Mouse (Mus musculus): Measurements from ENCODE around the gene Baiap2. TPM values are rescaled to one million over a fixed set of nuclear protein-coding genes. Genes with fewer than 3 reads are reported as not detected.

Baiap2 gene
- total RNA-seq, 1 experiment from 2014 or later: 20.8 TPM

DNA sequence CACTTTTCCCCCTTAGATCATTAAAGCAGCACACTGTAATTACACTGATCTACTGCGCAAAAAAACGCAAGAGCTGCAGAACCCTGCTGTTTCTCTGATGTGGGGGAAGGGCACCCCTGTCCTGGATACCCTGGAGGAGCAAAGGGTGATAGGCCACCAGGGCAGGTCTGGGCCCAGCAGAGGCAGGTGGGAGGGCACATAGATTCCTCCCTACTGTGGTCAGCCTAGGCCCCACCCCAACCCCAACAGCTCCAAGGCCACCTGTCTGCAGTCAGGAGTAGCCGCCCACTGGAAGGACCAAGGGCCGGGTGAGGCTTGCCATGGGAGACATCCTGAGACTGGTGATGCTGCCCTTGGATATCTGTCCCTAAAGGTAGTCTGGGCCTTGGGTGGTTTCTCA, 102.8 kb downstream of the Baiap2 start:
- no peak for DNase-seq

DNA sequence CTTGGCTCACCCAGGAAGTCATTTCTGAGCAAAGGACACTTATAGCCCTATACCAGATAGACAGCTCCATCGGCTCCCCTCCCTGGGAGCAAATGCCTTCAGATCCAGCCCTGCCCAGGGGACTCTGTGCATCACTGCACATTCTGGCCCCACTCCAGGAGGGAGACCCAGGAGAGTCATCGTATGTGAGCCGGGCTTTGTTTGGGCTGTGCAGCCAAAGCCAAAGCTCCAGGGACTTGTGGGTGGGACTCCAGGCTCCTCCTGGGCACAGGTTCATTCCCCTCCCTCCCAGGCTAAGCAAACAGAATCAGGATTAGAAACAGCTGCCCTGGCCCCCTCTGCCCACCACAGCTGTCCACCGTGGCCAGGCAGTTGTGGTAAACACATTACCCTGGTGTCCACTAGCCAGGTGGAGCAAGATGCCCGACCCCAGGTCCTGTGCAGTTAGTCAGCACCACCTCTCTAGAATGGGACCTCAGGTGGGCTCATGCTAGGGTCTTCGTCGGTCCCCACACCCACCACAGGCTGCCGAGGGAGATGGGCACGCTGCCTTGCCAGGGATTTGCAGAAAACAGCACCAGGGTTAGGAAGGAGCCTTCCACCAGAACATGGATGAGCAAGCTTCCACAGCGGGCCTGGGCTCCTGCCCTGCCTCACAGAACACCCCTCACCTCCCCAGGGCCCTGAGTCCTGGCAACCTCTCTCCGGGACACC, 103.4 kb downstream of the Baiap2 start:
- DNase-seq: peak; percentile 46

DNA sequence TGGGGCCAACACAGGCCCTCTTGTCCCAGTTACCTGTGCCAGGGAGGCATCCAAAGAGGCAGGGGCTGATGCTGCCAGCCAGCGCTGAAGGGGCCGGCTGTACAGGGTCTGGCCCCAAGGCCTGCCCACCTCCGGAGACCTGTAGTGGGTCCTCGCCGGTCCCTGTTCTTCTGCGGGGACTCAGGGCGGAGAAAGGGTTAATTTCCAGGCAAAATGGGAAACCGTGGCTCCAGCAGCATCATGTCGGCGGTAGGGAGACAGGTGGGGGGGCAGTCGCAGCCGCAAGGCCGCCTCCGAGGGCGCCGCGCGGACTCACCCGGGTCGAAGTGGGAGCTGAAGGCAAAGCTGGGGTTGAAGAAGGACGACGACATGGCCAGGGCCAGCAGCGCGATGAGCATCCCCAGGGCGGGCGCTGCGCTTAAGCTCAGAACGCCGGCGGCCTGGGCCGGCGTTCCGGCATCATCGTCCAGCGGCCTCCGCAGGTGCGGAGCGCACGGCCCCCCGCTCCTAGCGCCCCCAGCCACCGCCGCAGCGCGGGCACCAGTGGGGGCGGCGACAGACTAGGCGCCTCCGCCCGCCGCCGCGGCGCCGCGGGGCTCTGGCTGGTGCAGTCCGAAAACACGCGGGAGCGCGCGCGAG, 104.1 kb downstream of the Baiap2 start, which contains the start of gene Aatk:
Gene Aatk, minus strand, starts transcription at position 615 of the 639 bp plus-strand sequence.
- peak; percentile 62 for DNase-seq

DNA sequence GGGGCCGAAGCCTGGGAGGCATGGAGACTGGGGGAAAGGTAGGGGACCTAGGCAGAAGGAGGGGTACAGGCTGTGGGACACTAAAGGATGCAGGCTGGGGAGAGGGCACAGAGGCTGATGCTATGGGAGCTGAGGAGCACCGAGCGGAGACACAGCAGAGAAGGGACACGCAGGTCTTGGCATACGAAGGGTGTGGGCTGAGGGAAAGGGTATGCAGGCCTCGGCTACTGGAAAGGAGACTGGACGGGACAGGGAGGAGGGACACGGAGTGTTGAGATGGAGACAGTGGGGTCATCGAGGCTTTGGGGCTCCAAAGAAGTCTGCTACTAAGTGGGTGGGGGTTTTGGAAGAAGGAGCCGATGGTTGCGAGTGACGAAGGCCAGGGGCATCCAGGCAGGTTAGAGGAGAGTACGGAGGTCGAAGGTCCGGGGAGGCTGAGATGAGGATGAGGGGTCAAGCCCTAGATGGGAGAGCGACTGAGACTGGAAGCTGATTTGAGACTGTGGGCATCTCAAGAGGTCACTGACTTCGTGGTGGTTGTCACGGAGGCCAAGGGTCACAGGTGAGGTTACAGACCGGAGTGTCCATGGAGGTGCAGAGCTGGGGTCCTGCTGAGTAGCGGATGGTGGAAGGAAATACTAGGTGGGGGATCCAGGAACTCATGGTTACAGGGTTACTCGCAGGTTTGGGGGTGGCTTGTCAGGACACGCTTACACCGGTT, 105.1 kb downstream of the Baiap2 start:
- no peak for DNase-seq

DNA sequence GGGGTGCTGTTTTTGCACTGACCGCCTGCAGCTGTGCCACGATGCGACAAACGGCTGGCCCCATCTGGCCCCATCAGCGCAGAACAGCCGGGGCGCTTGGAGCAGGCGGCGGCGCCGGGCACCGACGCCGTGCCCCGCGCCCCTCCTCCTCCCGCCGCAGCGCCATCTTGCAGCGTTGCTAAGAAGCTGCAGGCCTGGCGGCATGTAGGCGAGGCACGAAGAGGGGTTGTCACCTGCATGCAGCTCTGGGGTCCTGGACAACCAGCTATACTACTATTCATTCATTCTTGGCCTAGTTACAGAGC, 105.6 kb downstream of the Baiap2 start:
- DNase-seq: no peak

DNA sequence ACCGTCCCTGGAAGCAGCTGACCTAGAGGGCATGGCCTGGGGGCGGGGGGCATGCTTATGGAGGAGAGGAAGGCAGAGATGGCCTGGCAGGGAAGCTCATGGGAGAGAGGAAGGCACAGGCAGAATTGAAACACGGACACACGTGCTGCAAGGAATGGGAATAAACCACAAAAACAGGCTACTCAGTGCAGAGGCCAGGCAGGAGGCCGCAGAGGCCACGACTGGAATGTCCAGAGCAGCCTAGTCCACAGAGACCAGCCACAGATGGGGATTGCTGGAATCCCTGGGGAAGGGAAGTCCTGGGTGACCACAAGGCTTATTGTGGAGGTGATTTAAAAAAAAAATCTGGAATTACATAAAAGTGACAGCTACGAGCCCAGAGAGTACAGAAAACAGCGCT, 106.5 kb downstream of the Baiap2 start:
- no peak for DNase-seq

DNA sequence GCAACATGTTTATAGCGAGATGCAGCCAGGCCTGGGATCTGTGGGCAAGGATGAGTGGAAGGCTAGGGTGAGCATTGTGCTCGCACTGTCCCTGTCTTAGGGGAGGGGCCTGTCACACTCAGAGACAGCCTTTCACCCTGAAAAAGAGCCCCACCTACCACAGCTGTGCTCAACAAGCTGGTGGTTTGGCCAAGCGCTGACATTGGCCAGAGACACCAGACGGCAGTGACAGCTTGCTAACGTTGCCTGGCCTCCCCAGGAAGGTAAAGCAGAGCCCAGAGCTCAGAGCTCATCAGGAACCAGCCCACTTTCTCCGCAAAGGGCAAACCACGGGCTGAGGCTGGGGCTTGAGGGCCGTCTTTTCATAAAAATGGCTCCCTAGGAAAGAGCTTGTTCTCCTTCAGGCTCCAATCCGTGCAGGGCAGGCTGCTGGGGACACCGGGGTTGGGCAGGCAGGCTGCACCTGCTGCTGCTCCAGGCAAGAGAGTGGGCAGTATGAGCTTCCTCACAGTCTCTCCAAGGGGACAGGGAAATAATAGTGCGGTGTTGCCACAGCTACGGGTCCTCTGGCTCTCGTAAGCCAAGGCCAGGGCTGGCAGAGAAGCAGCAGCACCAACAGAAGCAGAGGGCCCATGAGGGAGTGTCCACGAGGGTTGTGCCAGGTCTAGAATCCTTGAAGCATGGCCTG, 108.7 kb downstream of the Baiap2 start:
- DNase-seq: peak; percentile 84

DNA sequence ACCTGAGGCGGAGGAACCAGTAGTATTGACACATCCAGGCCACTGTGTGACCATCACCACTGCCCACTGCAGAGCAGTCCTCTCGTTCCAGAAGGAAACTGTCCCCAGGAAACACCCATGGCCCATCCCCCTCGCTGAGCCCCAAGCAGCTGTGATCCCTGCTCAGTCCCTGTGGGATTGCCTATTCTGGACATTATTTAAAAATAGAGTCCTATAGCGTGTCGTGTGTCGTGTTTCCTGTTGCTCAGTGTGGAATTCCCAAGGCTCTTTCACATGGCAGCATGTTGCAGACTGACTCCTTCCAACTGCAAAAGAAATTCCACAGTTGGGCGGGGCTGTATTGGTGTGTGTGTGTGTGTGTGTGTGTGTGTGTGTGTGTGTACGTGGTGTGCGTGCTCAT, 109.7 kb downstream of the Baiap2 start:
- no peak for DNase-seq

DNA sequence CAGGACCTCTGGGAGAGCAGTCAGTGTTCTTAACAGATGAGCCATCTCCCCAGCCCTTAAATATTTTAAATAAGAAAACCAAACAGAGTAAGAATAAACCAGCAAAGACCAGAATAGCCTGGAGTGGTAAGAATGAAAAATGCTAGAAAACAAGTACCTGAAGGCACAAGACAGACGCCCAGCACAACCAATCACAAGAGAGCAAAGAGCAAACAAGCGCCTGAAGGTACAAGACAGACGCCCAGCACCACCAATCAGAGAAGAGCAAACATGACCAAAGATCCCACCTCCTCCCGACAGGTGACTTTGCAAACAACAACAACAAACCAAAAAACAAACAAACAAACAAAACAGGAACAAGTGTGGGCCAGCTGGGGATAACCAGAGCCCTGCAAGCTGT, 111.3 kb downstream of the Baiap2 start:
- no peak for DNase-seq

DNA sequence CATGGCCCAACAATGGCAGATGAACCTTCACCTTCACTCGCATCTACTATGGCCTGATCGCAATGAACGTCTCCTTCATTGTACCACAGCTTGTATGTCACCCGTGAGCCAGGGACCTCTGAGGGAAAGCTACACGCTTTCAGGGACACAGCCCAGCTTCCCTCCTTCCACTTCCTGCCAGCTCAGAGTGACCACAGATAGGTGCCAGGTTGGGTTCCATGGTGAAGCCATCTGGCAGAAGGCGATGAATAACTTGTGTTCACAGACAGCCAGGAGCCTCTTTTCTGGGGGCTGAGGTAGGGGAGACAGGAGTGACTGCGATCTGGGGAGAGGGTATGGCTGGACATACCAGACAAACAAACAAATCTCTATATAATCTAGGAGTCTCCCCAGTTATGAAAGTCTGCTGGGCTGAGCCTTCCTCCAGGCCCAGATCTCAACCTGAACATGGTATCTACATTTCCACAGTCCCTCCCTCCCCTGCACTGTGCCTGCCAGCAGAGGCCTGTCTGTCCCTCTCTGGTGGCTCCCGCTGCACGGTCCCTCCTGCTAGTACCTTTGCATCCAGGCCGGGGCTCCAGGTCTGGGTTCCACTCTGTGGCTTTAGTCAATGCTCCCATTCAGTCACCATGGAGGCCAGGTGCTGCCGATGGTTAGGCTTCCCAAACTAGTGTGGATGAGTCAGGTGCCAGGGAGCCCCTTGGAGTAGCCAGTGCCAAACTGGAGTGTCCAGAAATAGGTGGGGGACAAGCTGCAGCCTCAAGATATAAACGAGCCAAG, 113.6 kb downstream of the Baiap2 start:
- DNase-seq: no peak

Small RNA genes within 50 kb of the gene (microRNA-seq; reads per million reads assigned to microRNA genes)
- gene Mir3065 (0 reads per million in 2 experiments), gene Mir338 (0 reads per million in 2 experiments)

Other genes starting within 250 kb of the Baiap2 start
- gene Chmp6, start 29.3 kb upstream of the Baiap2 start, total RNA-seq (2021): 31.0 and 37.3 TPM in 2 replicates
- gene Aatk, start 104.4 kb downstream of the Baiap2 start, total RNA-seq (2021): 13.7 and 15.7 TPM in 2 replicates
- 67.4 and 80.7 TPM in 2 replicates for gene Cep131, start 144.1 kb downstream of the Baiap2 start, total RNA-seq (2021)
- gene Tepsin, start 156.0 kb downstream of the Baiap2 start, total RNA-seq (2021): 10.7 and 13.7 TPM in 2 replicates
- 50.0 and 55.2 TPM in 2 replicates for gene Ndufaf8, start 156.2 kb downstream of the Baiap2 start, total RNA-seq (2021)
- gene Slc38a10, start 208.6 kb downstream of the Baiap2 start, total RNA-seq (2021): 105 and 115 TPM in 2 replicates